Comparison of ENCODE assay signal across 14 mouse cellular contexts in genomic region chr12:98730682-98731081, GRCm38 (mm10).
"Had no signal": no experiment of that assay in that cellular context is flagged by ENCODE, and none has a peak within 500 bp of the region (broad histone marks: within the 10 kb centered on the region; RNA-seq: fewer than 3 reads in every experiment).

No protein-coding gene starts in this region.

- H3K27ac ChIP-seq: layer of hippocampus, adult 2 months; limb, embryonic 10.5 days; liver, embryonic 15.5 days; midbrain, embryonic 10.5 days; neural tube, embryonic 15.5 days; stomach, postnatal 0 days had no signal

- H3K9ac ChIP-seq: liver, embryonic 15.5 days; neural tube, embryonic 15.5 days had no signal

- DNase-seq: kidney, postnatal 4 days; lung, adult 2 months; lung, postnatal 36 days; midbrain, embryonic 14.5 days; thymus, postnatal 14 days had no signal

- ATAC-seq: lung, postnatal 0 days had no signal

- H3K36me3 ChIP-seq: neural tube, embryonic 15.5 days had no signal

- H3K4me3 ChIP-seq: layer of hippocampus, adult 2 months; limb, embryonic 10.5 days; liver, embryonic 15.5 days; midbrain, embryonic 10.5 days; myocyte; neural tube, embryonic 15.5 days had no signal

- H3K4me2 ChIP-seq: liver, embryonic 11.5 days; liver, embryonic 15.5 days; neural tube, embryonic 15.5 days had no signal

- H3K27me3 ChIP-seq: neural tube, embryonic 15.5 days had no signal

- H3K9me3 ChIP-seq: limb, embryonic 10.5 days; liver, embryonic 15.5 days; midbrain, embryonic 10.5 days; neural tube, embryonic 15.5 days had no signal
